Mouse (Mus musculus) kidney, postnatal 25 days (tissue): ENCODE measurements around the gene Zfpm1.

Experiments used
- DNase-seq, 2 experiments: peaks; one replicate each; pipeline ENCODE4 v3.0.0; 2021; ENCODE audit warnings: mixed read lengths in 2 of 2

Gene Zfpm1

DNA sequence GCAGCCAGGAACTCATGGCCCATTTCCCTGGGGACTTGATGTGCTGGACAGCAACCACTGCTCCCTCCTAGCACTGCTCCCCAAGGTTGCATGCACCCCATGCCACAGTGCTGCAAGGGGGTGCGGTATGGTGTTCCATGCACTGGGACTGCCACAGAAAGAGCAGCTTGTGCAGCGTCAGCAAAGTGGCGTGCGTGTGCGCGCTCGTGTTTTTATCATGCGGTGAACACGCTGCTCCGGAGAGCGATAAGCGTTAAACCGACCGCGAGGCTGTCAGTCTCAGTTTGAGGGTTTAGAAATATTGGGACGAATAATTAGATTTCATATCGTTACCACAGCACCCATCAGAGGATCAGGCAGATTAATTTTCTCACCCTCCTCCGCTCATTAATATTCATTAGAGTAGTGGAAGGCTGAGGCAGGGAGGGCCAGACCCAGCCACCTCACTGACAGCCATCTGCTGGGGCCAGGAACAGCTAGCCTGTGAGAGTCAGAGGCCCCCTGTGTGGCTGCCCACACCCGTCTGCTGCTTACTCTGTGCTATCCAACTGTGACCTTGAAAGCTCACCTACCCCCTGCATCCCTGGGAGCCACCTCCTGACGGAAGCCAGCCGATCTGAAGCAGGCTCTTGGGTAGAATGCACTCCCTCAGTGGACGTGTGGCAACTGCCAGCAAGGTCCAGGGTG lies 47.8 kb downstream of the Zfpm1 start:
- no peak for DNase-seq

DNA sequence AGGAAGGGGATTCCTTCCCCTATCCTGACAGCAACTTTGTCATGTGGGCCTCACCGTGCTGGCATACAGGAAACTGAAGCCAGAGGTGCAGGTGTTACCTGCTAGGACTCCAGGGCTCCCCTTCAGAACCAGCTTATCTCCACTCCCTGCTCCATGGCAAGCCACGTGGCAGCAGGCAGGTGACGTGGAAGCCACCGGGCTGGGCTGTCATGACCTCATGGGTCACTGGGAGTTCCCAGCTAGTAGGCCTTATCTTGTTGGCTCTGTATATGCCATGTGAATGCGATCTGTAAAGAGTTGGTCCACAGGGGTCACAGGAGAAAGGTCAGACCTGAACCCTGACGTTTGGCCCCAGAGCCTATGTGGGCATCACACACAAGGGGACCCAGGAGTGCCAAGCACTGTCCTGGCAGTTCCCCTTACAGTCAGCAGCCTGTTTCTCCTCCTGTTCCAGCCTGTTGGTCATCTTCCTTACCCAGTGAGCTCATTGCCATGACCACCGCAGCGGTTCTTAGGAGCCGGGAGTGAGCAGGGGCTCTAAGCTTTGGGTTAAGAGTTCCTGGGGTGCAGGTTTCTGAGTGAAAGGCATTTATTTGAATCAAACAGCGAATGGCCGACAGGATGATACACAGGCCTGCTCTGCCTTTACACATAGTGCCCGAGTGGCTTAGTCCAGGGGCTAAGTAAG lies 48.6 kb downstream of the Zfpm1 start:
- no peak for DNase-seq

DNA sequence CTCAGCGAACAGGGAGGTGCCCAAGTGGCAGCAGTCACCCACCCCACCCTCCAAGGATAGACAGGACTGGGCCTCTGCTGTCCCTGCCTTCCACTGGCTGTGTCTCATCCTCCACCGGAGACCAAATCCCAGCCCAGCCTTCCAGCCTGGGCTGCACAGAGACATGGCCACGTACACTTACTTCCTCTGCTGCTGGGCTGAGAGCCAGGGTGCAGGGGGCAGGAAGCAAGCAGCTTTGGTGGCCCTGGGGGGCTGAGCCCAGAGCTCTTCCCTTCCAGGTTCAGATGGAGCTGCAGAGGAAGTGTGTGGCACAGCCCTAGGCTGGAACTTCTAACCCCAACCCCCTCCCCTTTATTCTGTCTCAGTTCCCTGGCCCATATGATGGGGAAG lies 49.2 kb downstream of the Zfpm1 start:
- DNase-seq, result peak; percentile 78 to 90

- DNase-seq, result peak; percentile 84 to 86
Measured at GRCm38 (mm10) chr8:122332753-122333506, 51.0 kb downstream of the Zfpm1 start.

GRCm38 (mm10) chr8:122333531-122333930 lies 51.6 kb downstream of the Zfpm1 start:
- DNase-seq, result no peak

DNA sequence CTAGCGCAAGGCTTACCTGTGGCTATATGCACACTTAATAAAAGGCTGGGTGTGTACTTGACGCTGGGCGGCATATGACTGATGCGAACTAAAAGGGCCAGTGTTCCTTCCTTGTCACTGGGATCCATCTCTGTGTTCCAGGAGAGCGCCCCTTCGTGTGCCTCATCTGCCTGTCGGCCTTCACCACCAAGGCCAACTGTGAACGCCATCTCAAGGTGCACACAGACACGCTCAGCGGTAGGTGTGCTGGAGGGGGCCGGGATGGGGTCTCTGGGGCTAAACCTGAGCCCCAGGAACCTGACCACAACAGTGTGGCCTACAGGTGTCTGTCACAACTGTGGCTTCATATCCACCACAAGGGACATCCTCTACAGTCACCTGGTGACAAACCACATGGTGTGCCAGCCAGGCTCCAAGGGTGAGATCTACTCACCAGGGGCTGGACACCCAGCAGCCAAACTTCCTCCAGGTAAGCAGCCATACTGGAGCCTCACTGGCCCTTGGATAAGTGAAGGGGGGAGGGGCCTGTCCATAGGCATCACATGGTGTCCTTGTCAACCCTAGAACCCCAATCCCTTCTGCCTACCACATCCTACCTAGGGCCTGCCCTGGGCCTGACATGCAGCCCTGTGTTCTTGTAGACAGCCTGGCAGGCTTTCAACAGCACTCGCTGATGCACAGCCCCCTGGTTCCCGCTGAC lies 53.0 kb downstream of the Zfpm1 start:
- DNase-seq, result no peak

DNA sequence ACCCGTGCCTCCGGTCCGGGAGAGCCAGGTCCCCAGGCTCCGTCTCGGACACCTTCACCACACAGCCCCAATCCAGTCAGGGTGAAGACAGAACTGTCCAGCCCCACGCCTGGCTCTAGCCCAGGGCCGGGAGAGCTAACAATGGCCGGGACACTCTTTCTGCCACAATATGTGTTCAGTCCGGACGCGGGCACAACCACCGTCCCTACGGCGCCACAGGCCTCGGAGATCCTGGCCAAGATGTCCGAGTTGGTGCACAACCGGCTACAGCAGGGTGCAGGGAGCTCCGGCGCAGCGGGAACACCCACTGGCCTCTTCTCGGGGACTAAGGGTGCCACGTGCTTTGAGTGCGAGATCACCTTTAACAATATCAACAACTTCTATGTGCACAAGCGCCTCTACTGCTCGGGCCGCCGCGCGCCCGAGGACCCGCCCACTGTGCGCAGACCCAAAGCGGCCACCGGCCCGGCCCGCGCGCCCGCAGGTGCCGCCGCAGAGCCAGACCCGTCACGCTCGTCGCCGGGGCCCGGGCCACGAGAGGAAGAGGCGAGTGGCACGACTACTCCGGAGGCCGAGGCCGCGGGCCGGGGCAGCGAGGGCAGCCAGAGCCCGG lies 53.8 kb downstream of the Zfpm1 start:
- peak; percentile 20 to 66 for DNase-seq

GRCm38 (mm10) chr8:122336251-122336910 lies 54.4 kb downstream of the Zfpm1 start:
- peak; percentile 60 to 81 for DNase-seq

DNA sequence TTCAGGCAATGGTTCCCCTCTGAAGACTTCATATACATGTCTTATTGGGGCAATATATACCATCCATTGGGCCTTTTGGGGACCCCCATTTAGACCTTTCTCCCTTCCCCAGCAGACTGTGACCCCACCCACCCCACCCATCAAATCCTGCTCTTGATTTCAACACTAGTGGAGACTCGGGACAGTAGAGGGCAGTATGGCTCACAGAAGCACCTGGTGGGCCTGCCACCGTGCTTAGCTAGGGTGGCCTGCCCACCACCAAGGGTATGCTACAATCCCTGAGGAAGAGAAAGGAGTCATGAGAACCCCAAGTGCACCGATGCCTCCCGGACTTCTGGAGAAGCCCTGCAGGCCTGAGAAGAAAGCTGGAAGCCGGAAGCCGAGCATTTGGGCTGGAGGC lies 56.9 kb downstream of the Zfpm1 start:
- no peak for DNase-seq

GRCm38 (mm10) chr8:122340761-122341160 lies 58.8 kb downstream of the Zfpm1 start:
- DNase-seq, result no peak

- DNase-seq, result no peak
Measured at GRCm38 (mm10) chr8:122341790-122342189, 59.8 kb downstream of the Zfpm1 start.

DNA sequence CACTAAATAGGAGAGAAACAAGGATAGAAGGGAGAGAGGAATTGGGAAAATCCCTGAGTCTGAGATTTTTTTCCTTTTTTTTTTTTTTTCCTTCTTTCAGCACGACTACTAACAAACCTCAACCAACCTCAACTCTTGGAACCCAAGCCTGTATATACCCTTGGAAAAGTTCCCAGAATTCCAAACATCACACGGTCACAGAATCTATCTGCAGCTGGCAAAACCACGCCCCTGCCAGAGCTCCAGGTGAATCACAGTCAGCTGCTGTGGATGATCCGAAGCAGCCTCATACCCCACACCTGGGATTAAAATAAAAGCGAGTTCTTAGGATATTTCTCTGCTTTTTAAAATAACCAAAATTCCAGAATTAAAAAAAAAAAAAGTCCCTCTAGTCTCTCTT lies 60.4 kb downstream of the Zfpm1 start:
- DNase-seq, result no peak

- DNase-seq, result peak; percentile 52 to 78
Measured at GRCm38 (mm10) chr8:122342806-122343209, 60.9 kb downstream of the Zfpm1 start.

- DNase-seq, result no peak
Measured at GRCm38 (mm10) chr8:122343341-122343740, 61.4 kb downstream of the Zfpm1 start.

GRCm38 (mm10) chr8:122343758-122344157 lies 61.8 kb downstream of the Zfpm1 start:
- DNase-seq, result peak in 1 of 2 experiments; percentile 31

DNA sequence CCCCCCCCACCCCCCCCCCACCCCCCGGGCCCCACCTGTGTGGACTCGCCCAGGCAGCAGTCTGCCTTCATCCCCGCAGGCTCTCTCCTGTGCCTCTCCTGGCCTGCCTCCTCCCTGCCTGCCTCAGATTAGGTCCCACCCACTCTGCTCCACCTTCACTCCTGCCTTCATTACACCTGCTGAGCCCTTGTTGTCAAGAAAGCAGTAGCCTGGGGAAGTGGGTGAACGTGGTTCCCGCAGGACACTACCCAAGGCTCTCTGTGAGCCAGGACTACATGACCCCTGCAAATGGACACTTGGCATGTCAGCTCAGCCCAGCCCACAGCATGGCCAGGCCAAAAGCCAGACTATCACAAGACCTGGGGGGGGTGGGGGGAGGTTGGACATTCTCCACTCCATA lies 62.3 kb downstream of the Zfpm1 start:
- DNase-seq, result no peak

DNA sequence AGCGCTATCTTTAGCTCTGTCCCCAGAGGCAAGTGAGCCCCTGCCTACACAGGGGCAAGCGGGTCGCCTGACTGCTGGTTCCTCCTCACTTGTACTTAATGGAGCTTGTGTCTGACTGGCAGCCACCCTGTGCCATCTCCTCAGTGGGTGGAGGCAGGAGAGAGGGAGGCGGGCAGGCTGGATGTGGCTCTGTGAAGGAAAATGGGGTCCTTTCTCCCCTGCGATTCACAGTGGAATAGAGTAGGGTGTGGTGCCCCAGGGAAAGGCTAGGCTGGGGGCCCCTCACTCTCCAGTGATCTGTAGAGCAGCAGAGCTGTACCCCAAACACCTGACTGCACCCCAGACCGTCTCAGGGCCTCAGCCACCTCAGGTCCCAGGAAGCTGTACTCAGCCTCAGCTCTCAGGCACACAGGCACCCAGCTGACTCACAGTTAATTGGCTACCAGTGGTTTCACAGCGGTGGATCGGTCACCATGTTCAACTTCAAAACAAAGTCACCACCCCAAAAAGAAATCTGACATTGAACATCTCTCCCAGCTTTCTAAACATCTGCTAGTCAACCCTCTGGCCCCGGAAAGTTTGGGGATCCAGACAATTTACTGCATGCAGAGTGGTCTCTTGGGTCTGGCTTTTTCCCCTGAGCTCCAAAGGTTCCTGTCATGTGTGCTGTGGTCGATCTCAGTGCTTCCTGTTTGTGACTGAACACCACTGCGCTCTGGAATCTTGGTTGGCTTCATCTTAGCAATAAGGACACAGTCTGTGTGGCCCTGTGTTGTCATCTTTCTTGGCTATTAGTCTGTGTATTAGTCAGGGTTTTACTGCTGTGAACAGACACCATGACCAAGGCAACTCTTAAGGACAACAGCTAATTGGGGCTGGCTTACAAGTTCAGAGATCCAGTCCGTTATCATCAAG lies 63.5 kb downstream of the Zfpm1 start:
- no peak for DNase-seq

- DNase-seq, result peak in 1 of 2 experiments; percentile 30
Measured at GRCm38 (mm10) chr8:122347811-122348552, 66.0 kb downstream of the Zfpm1 start.

GRCm38 (mm10) chr8:122349357-122350297 lies 67.7 kb downstream of the Zfpm1 start:
- DNase-seq, result no peak
